Mouse (Mus musculus) ovary, postnatal 14 days (tissue): ENCODE data around the gene Ttll3.
A peak's percentile ranks its signal among the peaks of the same experiment; 100 is the strongest.

Experiments
- DNase-seq: peaks from one replicate; pipeline ENCODE4 v3.0.0; 2022; ENCODE audit warnings: low spot score

Ttll3 gene

GRCm38 (mm10) chr6:113424187-113424586 is 35.1 kb downstream of the Ttll3 start:
- DNase-seq, result no peak

- no peak for DNase-seq
Measured at GRCm38 (mm10) chr6:113426696-113427095, 37.6 kb downstream of the Ttll3 start.

GRCm38 (mm10) chr6:113427397-113427796 is 38.3 kb downstream of the Ttll3 start:
- DNase-seq, result no peak

- DNase-seq, result no peak
Measured at GRCm38 (mm10) chr6:113428006-113428405, 38.9 kb downstream of the Ttll3 start.

- no peak for DNase-seq
Measured at GRCm38 (mm10) chr6:113429965-113430364, 40.9 kb downstream of the Ttll3 start.

GRCm38 (mm10) chr6:113430846-113431245 is 41.8 kb downstream of the Ttll3 start:
- DNase-seq, result no peak

- DNase-seq, result no peak
Measured at GRCm38 (mm10) chr6:113431801-113432200, 42.7 kb downstream of the Ttll3 start.

- no peak for DNase-seq
Measured at GRCm38 (mm10) chr6:113433661-113434060, 44.6 kb downstream of the Ttll3 start.

- no peak for DNase-seq
Measured at GRCm38 (mm10) chr6:113434691-113435090, 45.6 kb downstream of the Ttll3 start.

GRCm38 (mm10) chr6:113435664-113436205 is 46.7 kb downstream of the Ttll3 start, which contains the start of gene Cidec:
TSS of gene Cidec (minus strand) at chr6:113435760.
- no peak for DNase-seq

GRCm38 (mm10) chr6:113437135-113437534 is 48.1 kb downstream of the Ttll3 start:
- no peak for DNase-seq

- no peak for DNase-seq
Measured at GRCm38 (mm10) chr6:113438721-113439430, 49.8 kb downstream of the Ttll3 start.

GRCm38 (mm10) chr6:113440686-113441085 is 51.6 kb downstream of the Ttll3 start:
- no peak for DNase-seq

GRCm38 (mm10) chr6:113441147-113441680 is 52.2 kb downstream of the Ttll3 start:
- DNase-seq, result peak; percentile 71

- DNase-seq, result no peak
Measured at GRCm38 (mm10) chr6:113442087-113442441, 53.0 kb downstream of the Ttll3 start.

GRCm38 (mm10) chr6:113442442-113443090 is 53.5 kb downstream of the Ttll3 start, which contains the start of gene Jagn1:
TSS of gene Jagn1 (plus strand) at chr6:113442569.
- peak; percentile 94 for DNase-seq

- DNase-seq, result no peak
Measured at GRCm38 (mm10) chr6:113443091-113443490, 54.0 kb downstream of the Ttll3 start.

- DNase-seq, result no peak
Measured at GRCm38 (mm10) chr6:113444207-113444965, 55.3 kb downstream of the Ttll3 start.

GRCm38 (mm10) chr6:113447639-113448038 is 58.6 kb downstream of the Ttll3 start:
- DNase-seq, result no peak

- no peak for DNase-seq
Measured at GRCm38 (mm10) chr6:113451839-113452238, 62.8 kb downstream of the Ttll3 start.

GRCm38 (mm10) chr6:113455007-113455406 is 65.9 kb downstream of the Ttll3 start:
- no peak for DNase-seq

GRCm38 (mm10) chr6:113457952-113458534 is 69.0 kb downstream of the Ttll3 start, which contains the start of gene Il17re:
TSS of gene Il17re (plus strand) at chr6:113458484.
- no peak for DNase-seq
